Mouse (Mus musculus) myocyte (in vitro differentiated cells): ENCODE results near the gene Stum.

Experiments used
- E2F4 ChIP-seq: IDR thresholded peaks from one replicate; pipeline ENCODE4 v1.6.1; 2011; ENCODE audit warnings: mild to moderate bottlenecking, control low read depth, moderate library complexity; ENCODE audit not compliant: insufficient read depth
- MAX ChIP-seq: IDR thresholded peaks from one replicate; pipeline ENCODE4 v1.6.1; 2011; ENCODE audit warnings: low read depth, mild to moderate bottlenecking, control low read depth
- MYOD1 ChIP-seq, 3 experiments: IDR thresholded peaks; one replicate each; pipeline ENCODE4 v1.6.1; 2011; ENCODE audit warnings: control low read depth in 2 of 3, low read depth in 2 of 3, mild to moderate bottlenecking in 2 of 3, moderate library complexity in 1 of 3; ENCODE audit not compliant: insufficient read length in 2 of 3, control insufficient read depth in 1 of 3
- MYOG ChIP-seq, 3 experiments: IDR thresholded peaks; one replicate each; pipeline ENCODE4 v1.6.1; 2011; ENCODE audit warnings: control low read depth in 2 of 3, low read depth in 2 of 3, mild to moderate bottlenecking in 2 of 3; ENCODE audit not compliant: insufficient read length in 2 of 3, control insufficient read depth in 1 of 3, insufficient read depth in 1 of 3
- POLR2A ChIP-seq: IDR thresholded peaks from one replicate; pipeline ENCODE4 v1.6.1; 2011; ENCODE audit warnings: low read depth, mild to moderate bottlenecking, control low read depth, moderate library complexity; ENCODE audit not compliant: insufficient read length
- POLR2AphosphoS2 ChIP-seq: IDR thresholded peaks from one replicate; pipeline ENCODE4 v1.6.1; 2011; ENCODE audit warnings: low read depth, control low read depth; ENCODE audit not compliant: insufficient read length
- TCF12 ChIP-seq: IDR thresholded peaks from one replicate; pipeline ENCODE4 v1.6.1; 2011; ENCODE audit warnings: mild to moderate bottlenecking, control low read depth; ENCODE audit not compliant: poor library complexity, insufficient read depth, severe bottlenecking
- USF1 ChIP-seq: IDR thresholded peaks from one replicate; pipeline ENCODE4 v1.6.1; 2011; ENCODE audit warnings: low read depth, mild to moderate bottlenecking, control low read depth, moderate library complexity

DNA sequence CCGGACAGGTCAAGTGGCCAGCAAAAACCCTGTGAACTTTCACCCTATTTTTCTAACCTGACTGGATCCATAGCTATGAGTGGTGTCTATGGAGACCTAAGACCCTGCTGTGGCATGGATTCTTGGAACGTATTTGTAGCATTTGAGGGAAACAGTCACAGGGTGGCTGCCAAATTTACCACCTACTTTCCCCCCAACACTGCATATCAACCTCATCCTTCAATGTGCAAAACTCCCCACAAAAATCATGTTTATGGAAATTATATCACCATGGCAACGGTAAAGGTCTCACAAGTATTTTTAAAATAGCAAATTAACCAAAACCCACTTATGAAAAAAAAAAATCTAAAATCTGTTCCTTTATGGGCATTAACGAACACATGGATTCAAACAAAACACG, 18.9 kb downstream of the Stum start:
- TF ChIP-seq POLR2A = no peak
- TF ChIP-seq MAX = no peak
- TF ChIP-seq MYOD1 (IDR thresholded peaks at IDR 0.05; ENCODE audit: control insufficient read depth in 1 of 3, insufficient read length in 2 of 3, low read depth in 2 of 3) = no peak
- no peak for TF ChIP-seq POLR2AphosphoS2
- no peak for TF ChIP-seq E2F4
- TF ChIP-seq TCF12 = no peak
- no peak for TF ChIP-seq MYOG (IDR thresholded peaks at IDR 0.05; ENCODE audit: control insufficient read depth in 1 of 3, insufficient read depth in 1 of 3, insufficient read length in 2 of 3, low read depth in 2 of 3)
- TF ChIP-seq USF1 = no peak
